Mouse (Mus musculus) brain, embryonic 14.5 days (tissue): ENCODE measurements around the gene Acsm4.

Experiments used
- CTCF ChIP-seq: fragments of 200-500 bp; IDR thresholded peaks from 2 replicates; pipeline ENCODE4 v1.5.1; 2012; ENCODE audit warnings: inconsistent platforms, mild to moderate bottlenecking, moderate library complexity, borderline replicate concordance; ENCODE audit not compliant: insufficient read depth, insufficient read length; ENCODE audit errors: extremely low read depth
- POLR2A ChIP-seq: fragments of 200-500 bp; IDR thresholded peaks from 2 replicates; pipeline ENCODE4 v1.6.1; 2012; ENCODE audit warnings: mild to moderate bottlenecking, inconsistent platforms, borderline replicate concordance; ENCODE audit not compliant: poor library complexity, insufficient read depth, insufficient read length, severe bottlenecking; ENCODE audit errors: extremely low read depth

- no peak for TF ChIP-seq CTCF
- TF ChIP-seq POLR2A = no peak
Measured at GRCm38 (mm10) chr7:119642307-119642706, 47.5 kb upstream of the Acsm4 start.
